Mouse (Mus musculus) liver, adult 2 months (tissue): ENCODE data around the gene Rnls.

Source experiments
- CTCF ChIP-seq: fragments of 200-500 bp; IDR thresholded peaks from 2 replicates; pipeline ENCODE4 v1.5.1; 2011; ENCODE audit warnings: low read depth, low read length, control low read depth
- POLR2A ChIP-seq: fragments of 200-500 bp; IDR thresholded peaks from 2 replicates; pipeline ENCODE4 v1.6.1; 2011; ENCODE audit warnings: low read length, control low read depth; ENCODE audit not compliant: insufficient read depth; ENCODE audit errors: extremely low read depth

DNA sequence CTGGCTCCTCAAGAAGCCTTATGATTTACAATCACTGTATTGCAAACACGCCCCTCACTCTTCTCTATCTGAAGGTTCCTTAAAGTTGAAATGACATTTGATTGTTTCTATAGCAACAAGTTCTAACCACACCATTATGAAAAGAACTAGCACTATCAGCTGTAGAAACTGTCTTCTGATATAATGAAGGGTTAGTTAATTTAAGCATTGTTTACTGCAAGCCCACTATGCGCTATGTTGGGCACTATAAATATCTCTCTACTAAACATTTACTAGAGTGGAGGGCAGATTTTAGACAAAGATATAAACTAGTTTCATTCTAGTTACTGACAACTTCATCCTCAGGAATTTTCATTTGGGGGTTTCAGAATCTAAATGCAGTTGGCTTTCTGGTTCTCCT, 182.4 kb downstream of the Rnls start:
- TF ChIP-seq CTCF (no peak), POLR2A (no peak)
